Comparison of ENCODE assay signal across 8 mouse cellular contexts in the genomic region with DNA sequence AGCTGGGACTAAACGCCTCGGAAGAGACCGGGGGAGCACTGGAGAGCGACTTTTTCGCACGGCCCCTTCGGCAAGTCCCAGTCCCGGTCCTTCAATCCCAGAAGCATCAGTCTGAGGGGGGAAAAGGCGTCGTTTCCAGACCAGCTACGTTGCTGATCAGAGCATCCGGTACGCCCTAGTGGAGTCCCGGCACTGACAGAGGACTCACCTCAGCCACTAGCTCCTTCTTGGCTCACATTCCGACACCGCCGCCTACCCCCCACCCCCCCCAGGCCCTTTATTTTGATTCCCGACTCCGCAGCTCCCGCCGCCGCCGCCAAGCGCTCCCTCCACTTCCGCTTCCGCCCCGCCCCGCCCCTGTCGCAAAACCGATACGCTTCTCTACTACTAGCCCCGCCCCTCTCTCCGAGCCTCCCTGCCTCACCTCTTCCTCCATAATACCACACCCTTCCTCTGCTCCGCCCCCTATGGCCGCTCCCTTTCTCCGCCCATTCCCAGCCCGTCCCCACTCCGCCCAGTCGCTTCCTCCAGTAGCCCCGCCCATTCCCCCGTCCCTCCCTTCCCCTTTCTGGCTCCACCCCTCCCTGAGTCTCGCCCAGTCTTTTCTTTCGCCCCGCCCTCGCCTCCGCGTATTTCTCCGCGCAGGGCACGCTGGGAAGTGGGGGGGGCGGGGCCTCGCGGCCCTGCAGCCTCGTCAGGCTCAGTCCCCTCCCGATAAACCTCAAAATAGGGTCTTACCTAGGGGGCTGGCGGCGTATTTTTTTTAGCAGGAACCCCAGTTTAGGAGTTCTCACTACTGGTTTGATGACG. TPM values are rescaled to one million over a fixed set of nuclear protein-coding genes. Genes with fewer than 3 reads are reported as not detected.
A peak's percentile ranks its signal among the peaks of the same experiment; 100 is the strongest.
DNase-seq lines count a peak whose midpoint lies in the region; ATAC-seq and TF ChIP-seq lines count a peak whose summit lies in the region.

No protein-coding gene starts in this region.

- H3K27me3 ChIP-seq in MEL (ENCODE audit: control insufficient read depth in 1 of 2, insufficient read depth in 2 of 2, low read length in 2 of 2), result no peaks in the 10 kb centered on the region
- H3K27me3 ChIP-seq in cerebellum, adult 2 months (ENCODE audit: control insufficient read depth, insufficient read depth, low read length), result no peaks in the 10 kb centered on the region
- H3K27me3 ChIP-seq in forebrain, postnatal 0 days (ENCODE audit: insufficient read depth, low read length), result no peaks in the 10 kb centered on the region
- H3K27me3 ChIP-seq in lung, embryonic 15.5 days, result no peaks in the 10 kb centered on the region

- H3K27ac ChIP-seq in MEL (ENCODE audit: control insufficient read depth, low read depth, low read length), result peak overlapping the region; percentile 71
- H3K27ac ChIP-seq in cerebellum, adult 2 months (ENCODE audit: insufficient read depth, low read length), result peak overlapping the region; percentile 79
- H3K27ac ChIP-seq in forebrain, postnatal 0 days (ENCODE audit: low read depth, low read length), result peak overlapping the region; percentile 96
- peak overlapping the region; percentile 97 for H3K27ac ChIP-seq in lung, embryonic 15.5 days

- no peak for TF ChIP-seq CTCF in MEL (IDR thresholded peaks at IDR 0.05 in 2 of 3, conservative IDR thresholded peaks at IDR 0.05 in 1 of 3; ENCODE audit: control insufficient read depth in 1 of 3, insufficient read depth in 1 of 3, low read depth in 2 of 3, low read length in 3 of 3, poor library complexity in 1 of 3, severe bottlenecking in 1 of 3)
- no peak for TF ChIP-seq CTCF in cerebellum, adult 2 months (IDR thresholded peaks at IDR 0.05; ENCODE audit: borderline replicate concordance, insufficient read depth, low read depth, low read length)
- TF ChIP-seq CTCF in forebrain, postnatal 0 days (IDR thresholded peaks at IDR 0.05; ENCODE audit: low read depth), result no peak

- TF ChIP-seq EP300 in MEL (IDR thresholded peaks at IDR 0.05; ENCODE audit: low read depth in 1 of 2, low read length in 2 of 2), result no peak

- WGBS in cerebellum, adult 2 months, result 1% methylated on average over 56 of the region's 58 CpGs
- under 1% methylated on average over 52 of the region's 58 CpGs for WGBS in forebrain, postnatal 0 days
- 1% methylated on average over 56 of the region's 58 CpGs for WGBS in lung, embryonic 15.5 days

- TF ChIP-seq RAD21 in MEL (IDR thresholded peaks at IDR 0.05; ENCODE audit: low read depth, low read length), result no peak

- H3K4me2 ChIP-seq in forebrain, postnatal 0 days (ENCODE audit: low read depth), result peak overlapping the region; percentile 53
- H3K4me2 ChIP-seq in lung, embryonic 15.5 days, result peak overlapping the region; percentile 64

- peaks cover 0 to 18% of the 10 kb centered on the region in 2 experiments; a peak in 2 of 4 replicates for H3K36me3 ChIP-seq in MEL (ENCODE audit: control insufficient read depth in 1 of 2, insufficient read depth in 2 of 2, low read length in 2 of 2)
- no peaks in the 10 kb centered on the region for H3K36me3 ChIP-seq in forebrain, postnatal 0 days (ENCODE audit: insufficient read depth)
- H3K36me3 ChIP-seq in lung, embryonic 15.5 days, result no peaks in the 10 kb centered on the region

- peaks cover 0 to 6% of the 10 kb centered on the region in 2 experiments; a peak in 3 of 4 replicates for H3K4me1 ChIP-seq in MEL (ENCODE audit: control insufficient read depth in 1 of 2, insufficient read depth in 2 of 2, low read length in 2 of 2)
- peaks cover 2% of the 10 kb centered on the region; the same call in 1 of the 2 replicates for H3K4me1 ChIP-seq in cerebellum, adult 2 months (ENCODE audit: control insufficient read depth, insufficient read depth, low read length)
- 0 out of 2 replicates have a peak, but pooled peaks cover 3% of the 10 kb centered on the region for H3K4me1 ChIP-seq in forebrain, postnatal 0 days (ENCODE audit: insufficient read depth)
- peaks cover 23% of the 10 kb centered on the region for H3K4me1 ChIP-seq in lung, embryonic 15.5 days

- peak overlapping the region; percentile 85 for H3K9ac ChIP-seq in MEL (ENCODE audit: control insufficient read depth, low read depth, low read length, poor library complexity, severe bottlenecking)
- H3K9ac ChIP-seq in forebrain, postnatal 0 days, result peak overlapping the region; percentile 86
- H3K9ac ChIP-seq in lung, embryonic 15.5 days, result peak overlapping the region; percentile 72

- H3K9me3 ChIP-seq in MEL (replicated peaks; ENCODE audit: insufficient read depth, low read length), result no peaks in the 10 kb centered on the region
- no peaks in the 10 kb centered on the region for H3K9me3 ChIP-seq in forebrain, postnatal 0 days (ENCODE audit: low read length)
- H3K9me3 ChIP-seq in lung, embryonic 15.5 days, result no peaks in the 10 kb centered on the region

- peak; percentile 94 to 97 for TF ChIP-seq POLR2A in MEL (IDR thresholded peaks at IDR 0.05; ENCODE audit: control insufficient read depth in 1 of 2, insufficient read depth in 1 of 2, low read depth in 1 of 2, low read length in 2 of 2, poor library complexity in 1 of 2)
- TF ChIP-seq POLR2A in cerebellum, adult 2 months (IDR thresholded peaks at IDR 0.05; ENCODE audit: borderline replicate concordance, insufficient read depth, low read length), result peak; percentile 94; the same call in 1 of the 2 replicates

- peak; percentile 99 for DNase-seq in MEL (ENCODE audit: low read depth, low spot score)
- DNase-seq in cerebellum, adult 2 months, result peak; percentile 99
- peak; percentile 99 for DNase-seq in forebrain, postnatal 0 days
- DNase-seq in heart, postnatal 4 days, result peak; percentile 100
- peak; percentile 97 to 99 for DNase-seq in layer of hippocampus, adult 8-10 months (ENCODE audit: low spot score in 2 of 2)
- DNase-seq in ovary, adult 18-20 months (ENCODE audit: low spot score), result peak; percentile 99
- peak; percentile 99 for DNase-seq in thymus, postnatal 0 days (ENCODE audit: low spot score)

- H3K79me2 ChIP-seq in MEL (ENCODE audit: control insufficient read depth, insufficient read depth, low read length, poor library complexity), result peaks cover 24% of the 10 kb centered on the region

- peak; percentile 96 for ATAC-seq in forebrain, postnatal 0 days
- peak; percentile 94 for ATAC-seq in lung, embryonic 15.5 days (ENCODE audit: borderline replicate concordance, extremely low read depth, low FRiP score, low TSS enrichment)

- H3K4me3 ChIP-seq in MEL (ENCODE audit: control insufficient read depth in 1 of 2, insufficient read depth in 1 of 2, low read depth in 2 of 2, low read length in 2 of 2), result peak overlapping the region; percentile 84 to 92
- H3K4me3 ChIP-seq in cerebellum, adult 2 months (replicated peaks; ENCODE audit: insufficient read depth, low read depth, low read length), result peak overlapping the region; percentile 99
- H3K4me3 ChIP-seq in forebrain, postnatal 0 days (ENCODE audit: low read depth, low read length), result peak overlapping the region; percentile 59
- peak overlapping the region; percentile 65 for H3K4me3 ChIP-seq in lung, embryonic 15.5 days

TF ChIP-seq in MEL, 35 proteins besides CTCF, POLR2A, EP300 and RAD21:
- TF ChIP-seq ETS1 (IDR thresholded peaks at IDR 0.05; ENCODE audit: low read depth, low read length), result 0 out of 2 replicates have a peak, but pooled peaks have one; percentile 1
- TF ChIP-seq RCOR1 (IDR thresholded peaks at IDR 0.05; ENCODE audit: low read depth, low read length), result no peak
- peak; percentile 26; the same call in 1 of the 2 replicates for TF ChIP-seq NRF1 (IDR thresholded peaks at IDR 0.05; ENCODE audit: insufficient read depth, low read depth, low read length, poor library complexity, severe bottlenecking)
- TF ChIP-seq ZMIZ1 (IDR thresholded peaks at IDR 0.05; ENCODE audit: low read depth, low read length), result peak; percentile 91
- TF ChIP-seq TBP (IDR thresholded peaks at IDR 0.05; ENCODE audit: low read depth, low read length), result peak; percentile 46; the same call in 1 of the 2 replicates
- peak; percentile 92 for TF ChIP-seq POLR2AphosphoS2 (IDR thresholded peaks at IDR 0.05; ENCODE audit: low read length)
- no peak for TF ChIP-seq TAL1 (IDR thresholded peaks at IDR 0.05; ENCODE audit: low read length)
- TF ChIP-seq MXI1 (IDR thresholded peaks at IDR 0.05; ENCODE audit: low read depth, low read length), result no peak; the same call in 1 of the 2 replicates
- TF ChIP-seq ELF1 (IDR thresholded peaks at IDR 0.05; ENCODE audit: low read depth, low read length), result peak; percentile 81
- TF ChIP-seq NELFE (IDR thresholded peaks at IDR 0.05; ENCODE audit: low read depth, low read length), result peak; percentile 93
- TF ChIP-seq MAZ (IDR thresholded peaks at IDR 0.05; ENCODE audit: low read depth, low read length), result peak; percentile 81
- peak; percentile 85 for TF ChIP-seq HCFC1 (IDR thresholded peaks at IDR 0.05; ENCODE audit: low read depth, low read length)
- TF ChIP-seq GATA1 (IDR thresholded peaks at IDR 0.05; ENCODE audit: low read depth, low read length), result no peak

RNA-seq across cellular contexts. Expression of gene Nde1, which starts 3.9 kb away (rescaled TPM):
- 25.2 and 25.8 TPM in 2 replicates for total RNA-seq in MEL (2012; rRNA removed)
- polyA plus RNA-seq in MEL (2012; ENCODE audit: insufficient read depth in 1 of 2, insufficient read length in 2 of 2, low read depth in 1 of 2, low replicate concordance in 2 of 2, missing spikeins in 1 of 2), result 10 to 100 TPM in 1 of 2 experiments, not detected in 1; 42.5 TPM
- 32.3 and 34.7 TPM in 2 replicates for polyA plus RNA-seq in cerebellum, adult 2 months (2012; rRNA removed)
- 11.9 and 14.1 TPM in 2 replicates for total RNA-seq in forebrain, postnatal 0 days (2014; rRNA removed)
- polyA plus RNA-seq in forebrain, postnatal 0 days (2015; fragmentation: Nextera tagmentation; extraction: Ambion mirVana), result 15.2 and 17.7 TPM in 2 replicates
- 10 to 100 TPM; 48.7 to 52.7 TPM for total RNA-seq in heart, postnatal 4 days (2021)
- 10 to 100 TPM; 24.0 to 27.2 (median 24.9) TPM for total RNA-seq in layer of hippocampus, adult 8-10 months (2022)
- 137 and 143 TPM in 2 replicates for polyA plus RNA-seq in lung, embryonic 15.5 days (2015; fragmentation: Nextera tagmentation; extraction: Ambion mirVana)
- polyA plus RNA-seq in thymus, postnatal 0 days (2015; fragmentation: Nextera tagmentation; extraction: Ambion mirVana), result 103 and 112 TPM in 2 replicates

RNA-seq across cellular contexts. Expression of gene Marf1, which starts 4.0 kb away (rescaled TPM):
- total RNA-seq in MEL (2012; rRNA removed), result 8.7 and 9.3 TPM in 2 replicates
- polyA plus RNA-seq in MEL (2012; ENCODE audit: insufficient read depth in 1 of 2, insufficient read length in 2 of 2, low read depth in 1 of 2, low replicate concordance in 2 of 2, missing spikeins in 1 of 2), result 10 to 100 TPM in 1 of 2 experiments, not detected in 1; 16.2 TPM
- polyA plus RNA-seq in cerebellum, adult 2 months (2012; rRNA removed), result 39.2 and 39.9 TPM in 2 replicates
- 22.4 and 26.4 TPM in 2 replicates for total RNA-seq in forebrain, postnatal 0 days (2014; rRNA removed)
- 6.5 and 8.6 TPM in 2 replicates for polyA plus RNA-seq in forebrain, postnatal 0 days (2015; fragmentation: Nextera tagmentation; extraction: Ambion mirVana)
- total RNA-seq in heart, postnatal 4 days (2021), result 10 to 100 TPM; 24.7 to 24.8 TPM
- total RNA-seq in layer of hippocampus, adult 8-10 months (2022), result 100 to 1,000 TPM; 119 to 156 (median 140) TPM
- polyA plus RNA-seq in lung, embryonic 15.5 days (2015; fragmentation: Nextera tagmentation; extraction: Ambion mirVana), result 15.1 and 15.4 TPM in 2 replicates
- 13.6 and 16.3 TPM in 2 replicates for polyA plus RNA-seq in thymus, postnatal 0 days (2015; fragmentation: Nextera tagmentation; extraction: Ambion mirVana)

Comparison
In these comparisons a context has a peak if more than half of its experiments do, and no peak if none do; other contexts are left out.
1. Peak in every context shown above with its lines: DNase-seq, ATAC-seq, H3K4me3 ChIP-seq and H3K27ac ChIP-seq.